Mouse (Mus musculus) myocyte (in vitro differentiated cells): ENCODE data around the gene Tfcp2.

ENCODE experiments used
- MAX ChIP-seq: IDR thresholded peaks from one replicate; pipeline ENCODE4 v1.6.1; 2011; ENCODE audit warnings: low read depth, mild to moderate bottlenecking, control low read depth
- MYOD1 ChIP-seq, 3 experiments: IDR thresholded peaks; one replicate each; pipeline ENCODE4 v1.6.1; 2011; ENCODE audit warnings: control low read depth in 2 of 3, low read depth in 2 of 3, mild to moderate bottlenecking in 2 of 3, moderate library complexity in 1 of 3; ENCODE audit not compliant: insufficient read length in 2 of 3, control insufficient read depth in 1 of 3
- MYOG ChIP-seq, 3 experiments: IDR thresholded peaks; one replicate each; pipeline ENCODE4 v1.6.1; 2011; ENCODE audit warnings: control low read depth in 2 of 3, low read depth in 2 of 3, mild to moderate bottlenecking in 2 of 3; ENCODE audit not compliant: insufficient read length in 2 of 3, control insufficient read depth in 1 of 3, insufficient read depth in 1 of 3
- POLR2A ChIP-seq: IDR thresholded peaks from one replicate; pipeline ENCODE4 v1.6.1; 2011; ENCODE audit warnings: low read depth, mild to moderate bottlenecking, control low read depth, moderate library complexity; ENCODE audit not compliant: insufficient read length
- POLR2AphosphoS2 ChIP-seq: IDR thresholded peaks from one replicate; pipeline ENCODE4 v1.6.1; 2011; ENCODE audit warnings: low read depth, control low read depth; ENCODE audit not compliant: insufficient read length
- REST ChIP-seq: IDR thresholded peaks from one replicate; pipeline ENCODE4 v1.6.1; 2011; ENCODE audit warnings: mild to moderate bottlenecking, control low read depth, moderate library complexity; ENCODE audit not compliant: insufficient read depth, insufficient read length
- TCF12 ChIP-seq: IDR thresholded peaks from one replicate; pipeline ENCODE4 v1.6.1; 2011; ENCODE audit warnings: mild to moderate bottlenecking, control low read depth; ENCODE audit not compliant: poor library complexity, insufficient read depth, severe bottlenecking
- TCF3 ChIP-seq: IDR thresholded peaks from one replicate; pipeline ENCODE4 v1.6.1; 2011; ENCODE audit warnings: low read depth, control low read depth; ENCODE audit not compliant: insufficient read length
- USF1 ChIP-seq: IDR thresholded peaks from one replicate; pipeline ENCODE4 v1.6.1; 2011; ENCODE audit warnings: low read depth, mild to moderate bottlenecking, control low read depth, moderate library complexity

GRCm38 (mm10) chr15:100463712-100464111, 88.1 kb downstream of the Tfcp2 start:
- TF ChIP-seq TCF3 (no peak), POLR2A (no peak), MAX (no peak), TCF12 (no peak), MYOG (IDR thresholded peaks at IDR 0.05; ENCODE audit: control insufficient read depth in 1 of 3, insufficient read depth in 1 of 3, insufficient read length in 2 of 3, low read depth in 2 of 3) (no peak), MYOD1 (IDR thresholded peaks at IDR 0.05; ENCODE audit: control insufficient read depth in 1 of 3, insufficient read length in 2 of 3, low read depth in 2 of 3) (no peak), USF1 (no peak), REST (no peak), POLR2AphosphoS2 (no peak)
